Mouse (Mus musculus): ENCODE results near the gene Epop. TPM values are rescaled to one million over a fixed set of nuclear protein-coding genes. Genes with fewer than 3 reads are reported as not detected.
"Not testable (repeated sequence)": the region's sequence is repeated elsewhere in the genome, so short reads cannot be mapped to it uniquely, and the experiment has no call there.

The Epop gene
- polyA plus RNA-seq, 1 experiment, result 6.1 TPM

DNA sequence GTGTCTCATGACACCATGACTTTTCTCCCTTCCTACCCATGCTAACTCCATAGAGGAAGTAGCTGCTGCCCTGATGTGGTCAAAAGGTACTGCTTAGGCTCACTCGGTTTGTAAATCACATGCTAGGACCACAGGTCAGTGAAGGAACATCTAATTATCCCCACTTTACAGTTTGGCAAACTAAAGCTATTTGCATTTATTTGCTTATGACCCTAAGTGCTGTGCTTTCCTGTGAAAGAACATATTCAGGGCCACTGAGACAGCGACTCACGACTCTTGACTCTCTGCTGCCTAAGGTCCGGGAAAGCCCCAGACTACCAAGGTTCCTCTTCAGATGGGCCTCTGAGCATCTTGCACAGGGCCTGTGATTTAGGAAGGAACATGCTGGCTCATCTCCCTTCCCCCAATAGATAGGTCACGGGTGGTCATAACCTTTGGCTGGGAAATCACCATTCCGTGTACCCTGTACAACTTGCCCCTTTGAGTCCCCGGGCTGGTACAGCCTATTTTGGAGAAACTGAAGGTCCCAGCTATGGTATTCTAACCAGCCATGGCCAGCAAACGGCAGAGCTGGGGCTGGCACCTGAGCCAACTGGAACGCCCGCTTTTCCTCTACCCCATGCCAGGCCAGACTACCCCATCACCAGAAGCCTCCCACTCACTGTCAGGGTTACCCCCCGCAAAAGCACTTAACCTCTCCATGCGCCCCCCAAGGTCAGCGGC lies 29.9 kb upstream of the Epop start:
- peak overlapping the region; percentile 93 for H3K27ac ChIP-seq (ENCODE audit: control insufficient read depth, insufficient read depth, low read depth, low read length, poor library complexity)
- peak overlapping the region; percentile 71 for H3K4me3 ChIP-seq (replicated peaks; ENCODE audit: control insufficient read depth, low read depth, low read length)
- under 1% methylated on average over 13 of the region's 13 CpGs for WGBS
- no peak for TF ChIP-seq POLR2A (IDR thresholded peaks at IDR 0.05; ENCODE audit: borderline replicate concordance, control insufficient read depth, low read depth, low read length)
- TF ChIP-seq CTCF (IDR thresholded peaks at IDR 0.05; ENCODE audit: control insufficient read depth, insufficient read depth, low read length), result no peak
- H3K4me1 ChIP-seq (ENCODE audit: control insufficient read depth, insufficient read depth, low read length), result peaks cover 1% of the 10 kb centered on the region; the same call in 1 of the 2 replicates

DNA sequence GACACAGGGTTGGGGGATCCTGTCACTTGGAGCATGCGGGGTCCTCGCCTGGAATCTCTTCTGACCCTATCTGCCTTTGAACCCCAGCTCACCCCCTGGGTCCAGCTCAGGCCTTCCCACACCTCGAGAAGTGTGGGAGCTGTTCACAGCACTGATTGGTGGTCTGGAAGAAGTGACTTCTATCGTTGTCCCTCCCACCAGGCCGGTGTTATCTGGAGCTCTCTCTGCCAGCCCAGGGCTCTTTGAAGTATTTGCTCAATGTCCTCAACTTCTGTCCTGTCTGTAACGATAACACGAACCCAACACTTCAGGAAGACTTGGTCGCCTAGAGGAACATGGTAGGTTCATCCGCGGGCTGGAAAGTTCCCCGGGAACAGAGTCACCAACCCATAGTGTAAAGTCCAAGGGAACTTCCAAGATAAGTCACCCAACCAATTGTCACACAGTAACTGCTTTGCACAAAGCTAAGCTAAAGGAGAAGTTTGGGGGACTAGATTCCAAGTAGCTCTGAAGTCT lies 29.3 kb upstream of the Epop start:
- no peak overlapping the region for H3K4me3 ChIP-seq (replicated peaks; ENCODE audit: control insufficient read depth, low read depth, low read length)
- no peak overlapping the region for H3K27ac ChIP-seq (ENCODE audit: control insufficient read depth, insufficient read depth, low read depth, low read length, poor library complexity)
- WGBS, result 71% methylated on average over 11 of the region's 11 CpGs
- peaks cover 1% of the 10 kb centered on the region; the same call in 1 of the 2 replicates for H3K4me1 ChIP-seq (ENCODE audit: control insufficient read depth, insufficient read depth, low read length)
- TF ChIP-seq CTCF (IDR thresholded peaks at IDR 0.05; ENCODE audit: control insufficient read depth, insufficient read depth, low read length), result no peak
- no peak for TF ChIP-seq POLR2A (IDR thresholded peaks at IDR 0.05; ENCODE audit: borderline replicate concordance, control insufficient read depth, low read depth, low read length)

DNA sequence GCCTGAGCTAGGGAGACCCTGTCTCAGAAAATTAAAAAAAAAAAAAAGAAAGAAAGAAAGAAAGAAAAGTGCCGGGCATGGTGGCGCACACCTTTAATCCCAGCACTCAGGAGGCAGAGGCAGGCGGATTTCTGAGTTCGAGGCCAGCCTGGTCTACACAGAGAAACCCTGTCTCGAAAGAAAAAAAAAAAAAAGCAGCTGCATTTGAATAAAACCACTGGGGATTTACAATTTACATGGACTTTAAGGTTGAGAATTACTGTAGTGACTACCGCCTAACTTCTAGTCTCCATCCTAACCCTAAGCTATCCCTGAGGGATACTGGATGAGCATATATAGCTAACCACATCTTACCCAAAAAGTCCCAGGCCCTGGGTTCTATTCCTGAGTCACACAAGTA lies 28.5 kb upstream of the Epop start:
- not testable (repeated sequence) for H3K27ac ChIP-seq (ENCODE audit: control insufficient read depth, insufficient read depth, low read depth, low read length, poor library complexity); H3K4me3 ChIP-seq (replicated peaks; ENCODE audit: control insufficient read depth, low read depth, low read length); H3K4me1 ChIP-seq (ENCODE audit: control insufficient read depth, insufficient read depth, low read length)
- 74% methylated on average over 6 of the region's 6 CpGs for WGBS

DNA sequence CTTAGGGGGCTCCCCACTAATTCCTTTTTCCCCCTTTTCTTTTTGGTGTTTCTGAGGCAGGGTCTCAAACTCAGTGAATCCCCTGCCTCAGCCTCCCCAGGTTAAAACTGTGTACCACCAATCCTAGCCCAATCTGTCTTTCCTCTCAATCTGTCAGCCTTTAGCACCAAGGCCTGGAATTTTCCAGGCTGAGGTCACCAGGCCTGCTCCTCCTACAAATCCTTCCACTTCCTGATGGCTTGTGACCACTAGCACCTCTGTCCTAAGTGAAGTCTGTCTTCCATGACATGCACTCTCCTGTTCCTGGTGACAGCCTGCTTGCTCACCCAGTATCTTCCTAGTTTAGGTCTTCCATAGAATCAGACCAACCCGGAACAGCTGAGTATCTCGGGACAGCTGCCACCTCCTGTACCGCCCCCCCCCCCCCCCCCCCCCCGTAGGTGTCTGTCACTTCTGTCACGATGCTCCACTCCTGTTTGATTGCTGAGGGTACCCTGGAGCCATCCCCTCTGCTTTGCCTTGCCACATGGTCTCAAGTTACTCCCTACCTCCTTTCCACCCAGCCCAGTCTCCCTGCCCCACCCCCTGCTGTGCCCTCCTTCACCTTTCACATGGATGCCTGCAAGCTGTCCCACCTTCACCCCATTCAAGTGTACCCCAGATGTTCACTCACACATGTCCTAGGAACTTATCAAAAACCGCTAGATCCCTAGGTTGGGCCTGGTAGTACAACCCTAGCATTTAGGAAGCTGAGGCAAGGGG lies 27.9 kb upstream of the Epop start:
- Histone ChIP-seq H3K4me3 (replicated peaks; ENCODE audit: control insufficient read depth, low read depth, low read length) (no peak overlapping the region), H3K27ac (ENCODE audit: control insufficient read depth, insufficient read depth, low read depth, low read length, poor library complexity) (no peak overlapping the region), H3K4me1 (ENCODE audit: control insufficient read depth, insufficient read depth, low read length) (peaks cover 1% of the 10 kb centered on the region; the same call in 1 of the 2 replicates)
- WGBS, result 61% methylated on average over 6 of the region's 6 CpGs
- TF ChIP-seq CTCF (IDR thresholded peaks at IDR 0.05; ENCODE audit: control insufficient read depth, insufficient read depth, low read length) (no peak), POLR2A (IDR thresholded peaks at IDR 0.05; ENCODE audit: borderline replicate concordance, control insufficient read depth, low read depth, low read length) (no peak)

DNA sequence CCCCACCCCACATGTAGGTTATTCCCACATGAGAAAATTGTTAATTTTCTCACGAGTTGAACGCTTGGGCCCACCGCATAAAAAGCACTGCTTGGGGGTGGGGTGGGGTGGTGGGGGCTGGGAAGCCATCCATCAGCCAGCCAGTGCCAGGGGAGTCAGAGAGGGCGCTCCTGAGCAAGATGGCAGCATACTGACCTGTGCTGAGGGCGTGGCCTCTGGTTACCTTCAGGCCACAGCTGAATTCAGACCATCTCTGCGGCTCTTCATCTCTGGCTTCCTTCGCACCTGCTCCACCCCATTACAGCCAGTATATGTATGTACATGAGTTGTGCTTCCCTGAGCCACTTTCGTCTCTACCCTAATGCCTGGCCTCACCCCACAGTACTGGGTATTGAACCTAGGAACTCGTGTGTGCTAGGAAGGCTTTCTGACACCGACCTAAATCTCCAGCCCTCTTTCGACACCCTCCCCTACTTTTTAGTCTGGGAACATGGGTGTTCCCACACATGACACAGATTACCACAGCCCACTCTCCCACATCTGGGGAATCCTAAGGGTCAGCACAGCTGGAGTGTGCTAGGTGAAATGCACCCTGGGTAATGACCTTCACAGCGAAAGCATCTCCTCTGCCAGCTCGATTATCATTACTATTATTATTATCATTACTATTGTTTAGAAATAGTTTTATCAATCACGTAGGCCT lies 26.9 kb upstream of the Epop start:
- WGBS, result 83% methylated on average over 14 of the region's 14 CpGs
- TF ChIP-seq POLR2A (IDR thresholded peaks at IDR 0.05; ENCODE audit: borderline replicate concordance, control insufficient read depth, low read depth, low read length) (no peak), CTCF (IDR thresholded peaks at IDR 0.05; ENCODE audit: control insufficient read depth, insufficient read depth, low read length) (no peak)
- Histone ChIP-seq H3K4me1 (ENCODE audit: control insufficient read depth, insufficient read depth, low read length) (peaks cover 1% of the 10 kb centered on the region; the same call in 1 of the 2 replicates), H3K4me3 (replicated peaks; ENCODE audit: control insufficient read depth, low read depth, low read length) (no peak overlapping the region), H3K27ac (ENCODE audit: control insufficient read depth, insufficient read depth, low read depth, low read length, poor library complexity) (no peak overlapping the region)

DNA sequence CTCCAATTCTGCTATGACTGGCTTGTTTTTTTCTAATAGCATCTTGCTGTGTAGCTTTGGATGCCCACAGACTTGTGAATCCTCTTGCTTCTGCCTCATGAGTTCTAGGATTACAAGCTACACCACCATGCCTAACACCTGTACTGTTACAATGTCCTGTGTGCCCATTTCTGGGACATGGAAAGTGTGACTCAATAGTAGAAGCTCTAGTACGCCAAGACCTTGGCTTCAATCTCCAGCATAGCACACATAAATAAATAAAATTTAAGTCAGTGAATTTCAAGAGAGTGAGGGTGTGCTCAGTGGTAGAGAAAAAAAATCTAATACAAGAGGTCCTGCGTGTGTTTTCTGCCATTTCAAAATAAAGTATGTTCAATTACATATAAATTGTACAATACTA lies 24.7 kb upstream of the Epop start:
- Histone ChIP-seq H3K4me1 (ENCODE audit: control insufficient read depth, insufficient read depth, low read length) (peaks cover 1% of the 10 kb centered on the region; the same call in 1 of the 2 replicates), H3K27ac (ENCODE audit: control insufficient read depth, insufficient read depth, low read depth, low read length, poor library complexity) (no peak overlapping the region), H3K4me3 (replicated peaks; ENCODE audit: control insufficient read depth, low read depth, low read length) (no peak overlapping the region)
- no peak for TF ChIP-seq CTCF (IDR thresholded peaks at IDR 0.05; ENCODE audit: control insufficient read depth, insufficient read depth, low read length)
- TF ChIP-seq POLR2A (IDR thresholded peaks at IDR 0.05; ENCODE audit: borderline replicate concordance, control insufficient read depth, low read depth, low read length), result no peak
- 76% methylated on average over 2 of the region's 2 CpGs for WGBS

DNA sequence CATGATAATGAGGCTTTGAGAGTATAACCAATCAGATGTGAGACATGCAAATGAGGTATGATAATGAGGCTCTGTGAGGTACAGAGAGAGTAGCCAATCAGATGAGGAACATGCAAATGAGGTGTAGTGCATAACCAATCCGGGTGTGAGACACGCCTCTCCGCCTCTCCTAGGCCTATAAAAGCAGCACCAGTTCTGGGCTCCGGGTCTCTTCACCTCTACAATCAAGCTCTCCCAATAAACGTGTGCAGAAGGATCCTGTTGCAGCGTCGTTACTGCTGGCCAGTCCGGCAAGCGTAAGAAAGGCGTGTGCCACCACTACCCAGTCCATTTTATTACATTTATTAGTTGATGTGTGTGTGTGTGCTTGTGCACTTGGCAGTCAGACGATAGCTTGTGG lies 23.9 kb upstream of the Epop start:
- H3K4me3 ChIP-seq (replicated peaks; ENCODE audit: control insufficient read depth, low read depth, low read length); H3K27ac ChIP-seq (ENCODE audit: control insufficient read depth, insufficient read depth, low read depth, low read length, poor library complexity); H3K4me1 ChIP-seq (ENCODE audit: control insufficient read depth, insufficient read depth, low read length): not testable (repeated sequence)
- WGBS, result 90% methylated on average over 11 of the region's 11 CpGs

DNA sequence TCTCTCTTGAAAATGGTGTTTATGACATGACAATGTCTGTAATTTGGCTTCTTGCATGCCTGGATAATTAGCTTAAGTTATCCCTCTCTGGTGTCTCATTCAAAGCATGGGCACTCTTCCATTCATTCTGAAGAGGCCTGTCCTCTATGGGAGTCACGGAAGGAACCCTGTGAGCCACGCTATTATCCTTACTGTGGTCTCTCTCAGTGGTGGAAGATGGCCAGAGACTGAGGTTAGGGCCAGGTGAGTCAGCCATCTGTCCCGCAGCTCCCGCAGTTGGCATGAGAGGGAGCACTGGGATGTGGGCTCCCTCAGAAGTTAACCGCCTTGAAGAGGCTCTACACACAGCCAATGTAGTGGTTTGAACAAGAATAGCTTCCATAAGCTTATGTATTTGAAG lies 20.8 kb upstream of the Epop start:
- WGBS, result 67% methylated on average over 5 of the region's 5 CpGs
- TF ChIP-seq POLR2A (IDR thresholded peaks at IDR 0.05; ENCODE audit: borderline replicate concordance, control insufficient read depth, low read depth, low read length), result no peak
- H3K4me3 ChIP-seq (replicated peaks; ENCODE audit: control insufficient read depth, low read depth, low read length), result no peak overlapping the region
- no peak overlapping the region for H3K27ac ChIP-seq (ENCODE audit: control insufficient read depth, insufficient read depth, low read depth, low read length, poor library complexity)
- H3K4me1 ChIP-seq (ENCODE audit: control insufficient read depth, insufficient read depth, low read length), result no peaks in the 10 kb centered on the region

DNA sequence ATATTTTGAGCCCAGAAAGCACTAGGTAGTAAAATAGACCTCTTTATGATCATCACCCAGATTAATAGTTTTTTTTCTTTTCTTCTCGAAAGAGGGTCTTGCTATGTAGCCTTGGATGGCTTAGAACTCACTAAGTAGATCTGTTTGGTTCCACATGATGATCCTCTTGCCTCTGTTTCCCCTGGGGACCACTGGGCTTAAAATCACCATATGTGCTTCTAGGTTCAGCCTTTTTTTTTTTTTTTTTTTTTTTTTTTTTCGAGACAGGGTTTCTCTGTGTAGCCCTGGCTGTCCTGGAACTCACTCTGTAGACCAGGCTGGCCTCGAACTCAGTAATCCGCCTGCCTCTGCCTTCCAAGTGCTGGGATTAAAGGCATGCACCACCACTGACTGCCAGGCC lies 19.0 kb upstream of the Epop start:
- not testable (repeated sequence) for H3K27ac ChIP-seq (ENCODE audit: control insufficient read depth, insufficient read depth, low read depth, low read length, poor library complexity); H3K4me3 ChIP-seq (replicated peaks; ENCODE audit: control insufficient read depth, low read depth, low read length); H3K4me1 ChIP-seq (ENCODE audit: control insufficient read depth, insufficient read depth, low read length)
- 64% methylated on average over 4 of the region's 4 CpGs for whole genome bisulfite sequencing

Data from bone marrow, adult 2 months (tissue).